Mouse (Mus musculus) C2C12 (cell line): ENCODE data around the gene Zbtb6.

ENCODE experiments used
- CTCF ChIP-seq: IDR thresholded peaks from one replicate; pipeline ENCODE4 v1.5.1; 2011; ENCODE audit not compliant: control insufficient read depth, insufficient read depth, insufficient read length
- FOSL1 ChIP-seq: IDR thresholded peaks from one replicate; pipeline ENCODE4 v1.8.0; 2011; ENCODE audit warnings: mild to moderate bottlenecking, low read length; ENCODE audit not compliant: poor library complexity, insufficient read depth, severe bottlenecking
- MAX ChIP-seq: IDR thresholded peaks from one replicate; pipeline ENCODE4 v1.6.1; 2011; ENCODE audit warnings: mild to moderate bottlenecking, control low read depth
- MYOD1 ChIP-seq: IDR thresholded peaks from one replicate; pipeline ENCODE4 v1.6.1; 2011; ENCODE audit warnings: low read depth; ENCODE audit not compliant: control insufficient read depth, insufficient read length
- MYOG ChIP-seq: IDR thresholded peaks from one replicate; pipeline ENCODE4 v1.6.1; 2011; ENCODE audit not compliant: control insufficient read depth, insufficient read length; ENCODE audit errors: extremely low read depth
- USF1 ChIP-seq: IDR thresholded peaks from one replicate; pipeline ENCODE4 v1.6.1; 2011; ENCODE audit warnings: low read depth, mild to moderate bottlenecking, control low read depth, moderate library complexity

DNA sequence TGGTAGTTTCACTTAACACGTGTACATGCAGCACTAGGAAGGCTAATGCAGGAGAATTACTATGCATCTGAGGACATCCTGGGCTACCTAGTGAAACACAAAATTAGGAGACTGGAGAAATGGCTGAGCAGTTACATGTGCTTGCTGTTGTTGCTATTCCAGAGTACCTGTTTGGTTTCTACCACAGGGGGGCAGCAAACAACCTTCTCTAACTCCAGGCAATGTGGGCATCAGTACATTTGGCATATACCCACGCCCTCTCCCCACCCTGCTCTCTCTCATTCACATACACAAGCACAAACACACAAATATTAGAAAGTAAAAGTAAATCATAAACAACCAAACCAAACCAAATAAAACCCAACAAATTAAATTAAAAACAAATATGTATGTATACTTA lies 62.8 kb downstream of the Zbtb6 start:
- TF ChIP-seq CTCF: peak; percentile 46
- TF ChIP-seq USF1: no peak
- no peak for TF ChIP-seq MAX
- TF ChIP-seq FOSL1: no peak
- TF ChIP-seq MYOG: no peak
- TF ChIP-seq MYOD1: no peak
